Mouse (Mus musculus) liver, embryonic 16.5 days (tissue): ENCODE measurements at regions not wholly inside any gene's neighbourhood (a gene's known extent, or its start where the extent isn't known, plus 50 kb on each side); places are given as distances from the start of the nearest gene placed in this dataset.
"Not testable (repeated sequence)": the region's sequence is repeated elsewhere in the genome, so short reads cannot be mapped to it uniquely, and the experiment has no call there.

Experiments
- ATAC-seq: fragments of 200-750 bp; cut with Nextera tagmentation; 2 replicates; pipeline ENCODE4 v1.8.0; 2017; ENCODE audit warnings: low read depth, mild to moderate bottlenecking, moderate number of reproducible peaks, moderate library complexity
- H3K27ac ChIP-seq: fragments of 300-500 bp; sonication (generic); 2 replicates; pipeline ENCODE4 v1.5.1; 2014; ENCODE audit warnings: mild to moderate bottlenecking, low read length
- H3K27me3 ChIP-seq: fragments of 300-500 bp; sonication (generic); 2 replicates; pipeline ENCODE4 v1.6.1; 2014; ENCODE audit warnings: low read depth, low read length, mixed read lengths; ENCODE audit not compliant: control insufficient read depth, insufficient read depth
- H3K36me3 ChIP-seq: fragments of 300-500 bp; sonication (generic); 2 replicates; pipeline ENCODE4 v1.6.1; 2014; ENCODE audit warnings: mild to moderate bottlenecking; ENCODE audit not compliant: control insufficient read depth, insufficient read depth
- H3K4me1 ChIP-seq: fragments of 300-500 bp; sonication (generic); 2 replicates; pipeline ENCODE4 v1.6.1; 2014; ENCODE audit warnings: low read depth, low read length, mixed read lengths; ENCODE audit not compliant: control insufficient read depth
- H3K4me2 ChIP-seq: fragments of 300-500 bp; sonication (generic); 2 replicates; pipeline ENCODE4 v1.6.1; 2014; ENCODE audit warnings: low read depth, low read length, mixed read lengths
- H3K4me3 ChIP-seq: fragments of 300-500 bp; sonication (generic); 2 replicates; pipeline ENCODE4 v1.5.1; 2014; ENCODE audit warnings: low read depth, mild to moderate bottlenecking, low read length
- H3K9ac ChIP-seq: fragments of 300-500 bp; sonication (generic); 2 replicates; pipeline ENCODE4 v1.6.1; 2014; ENCODE audit warnings: low read depth, low read length
- H3K9me3 ChIP-seq: fragments of 300-500 bp; sonication (generic); replicated peaks from 2 replicates; pipeline ENCODE4 v1.6.1; 2016; ENCODE audit warnings: low read length; ENCODE audit not compliant: control insufficient read depth
- WGBS: fragments of 180-500 bp; shearing (Covaris S2); extraction: QIAGEN DNeasy Blood & Tissue Kit; methylation state at CpG from one replicate; pipeline ENCODE4 v1.1.7; 2014; ENCODE audit not compliant: insufficient replicate concordance; 5-methylcytosine and 5-hydroxymethylcytosine counted together

DNA sequence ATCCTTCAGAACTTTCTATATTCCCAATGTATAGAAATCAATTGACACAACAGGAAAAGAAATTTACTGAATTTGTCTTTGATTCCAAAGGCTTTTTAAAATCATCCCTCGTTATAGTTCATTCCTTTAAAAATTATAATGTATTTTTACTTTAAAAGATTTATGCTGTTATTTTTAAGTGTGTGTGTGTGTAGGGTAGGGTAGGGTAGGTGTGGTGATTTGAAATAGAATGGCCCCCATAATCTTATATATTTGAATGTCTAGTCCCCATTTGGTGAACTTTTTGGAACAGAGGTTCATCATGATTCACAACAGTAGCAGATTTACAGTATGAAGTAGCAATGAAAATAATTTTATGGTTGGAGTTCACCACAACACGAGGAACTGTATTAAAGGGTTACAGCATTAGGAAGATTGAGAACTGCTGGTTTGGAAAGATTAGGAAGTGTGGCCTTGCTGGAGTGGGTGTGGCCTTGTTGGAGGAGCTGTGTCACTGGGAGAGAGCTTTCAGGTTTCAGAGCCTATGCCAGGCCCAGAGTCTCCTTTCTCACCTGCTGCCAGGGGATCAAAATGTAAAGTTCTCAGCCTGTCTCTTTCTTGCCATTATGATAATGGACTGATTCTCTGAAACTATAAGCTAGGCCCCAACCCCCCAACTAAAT, 88.7 kb upstream of the Immp2l start:
- 50% methylated on average over 2 of the region's 2 CpGs for WGBS
- no peaks in the 10 kb centered on the region for H3K27me3 ChIP-seq
- H3K4me2 ChIP-seq = peak overlapping the region; percentile 56
- H3K9ac ChIP-seq = peak overlapping the region; percentile 58
- no peaks in the 10 kb centered on the region for H3K36me3 ChIP-seq
- H3K9me3 ChIP-seq = no peaks in the 10 kb centered on the region
- no peak overlapping the region for H3K4me3 ChIP-seq
- H3K4me1 ChIP-seq = peaks cover 11% of the 10 kb centered on the region
- peak; percentile 99 for ATAC-seq
- H3K27ac ChIP-seq = peak overlapping the region; percentile 90

DNA sequence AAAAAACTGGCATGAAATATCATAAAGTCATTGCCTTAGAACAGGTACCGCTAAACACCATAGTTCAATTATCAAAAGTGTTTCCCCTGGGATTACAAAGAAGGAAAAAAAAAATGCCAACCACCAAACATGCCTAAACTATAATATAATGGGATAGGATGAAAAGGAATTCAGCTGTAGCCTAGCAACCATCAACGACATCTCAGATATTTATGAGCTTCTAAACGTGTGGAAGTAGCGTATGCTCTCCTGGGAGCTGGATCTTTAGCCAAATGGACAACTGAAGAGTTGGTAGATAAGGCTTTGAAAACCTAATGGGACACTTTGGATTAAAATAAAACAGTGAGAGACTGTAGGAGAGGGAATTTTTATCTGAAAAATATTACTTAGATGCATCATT, 86.9 kb upstream of the Immp2l start:
- 80% methylated on average over 4 of the region's 4 CpGs for WGBS
- H3K4me1 ChIP-seq = peaks cover 11% of the 10 kb centered on the region
- no peaks in the 10 kb centered on the region for H3K9me3 ChIP-seq
- H3K9ac ChIP-seq = no peak overlapping the region
- H3K4me2 ChIP-seq = no peak overlapping the region
- no peak overlapping the region for H3K27ac ChIP-seq
- H3K4me3 ChIP-seq = no peak overlapping the region
- H3K36me3 ChIP-seq = no peaks in the 10 kb centered on the region
- no peak for ATAC-seq
- H3K27me3 ChIP-seq = no peaks in the 10 kb centered on the region

GRCm38 (mm10) chr12:40946888-40947287, 77.0 kb upstream of the Immp2l start:
- no peak overlapping the region for H3K9ac ChIP-seq
- H3K27ac ChIP-seq = peak overlapping the region; percentile 40; the same call in 1 of the 2 replicates
- no peaks in the 10 kb centered on the region for H3K36me3 ChIP-seq
- H3K4me3 ChIP-seq = no peak overlapping the region
- WGBS = 54% methylated on average over 6 of the region's 6 CpGs
- ATAC-seq = peak; percentile 64
- H3K9me3 ChIP-seq = no peaks in the 10 kb centered on the region
- H3K27me3 ChIP-seq = no peaks in the 10 kb centered on the region
- H3K4me1 ChIP-seq = peaks cover 26% of the 10 kb centered on the region
- no peak overlapping the region for H3K4me2 ChIP-seq

DNA sequence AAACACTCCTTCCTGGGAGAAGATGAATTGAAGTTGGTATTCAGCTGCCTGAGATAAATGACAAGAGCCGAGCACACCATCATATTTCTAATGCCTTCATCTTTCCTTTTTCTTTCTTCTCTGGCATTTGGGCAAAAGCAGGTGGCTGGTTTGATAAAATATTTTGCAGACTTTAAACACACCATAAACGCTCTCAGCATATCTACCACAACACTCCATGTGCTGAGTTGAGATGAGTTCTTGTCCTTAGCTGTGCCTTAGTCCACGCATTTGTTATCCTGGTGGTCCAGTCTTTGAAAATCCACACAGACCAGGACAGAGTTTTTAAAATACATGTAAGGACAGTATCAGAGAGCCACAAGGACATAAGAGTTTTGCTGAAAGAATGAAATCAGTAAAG, 74.3 kb upstream of the Immp2l start:
- Histone ChIP-seq H3K9ac (no peak overlapping the region), H3K27ac (peak overlapping the region; percentile 63), H3K4me2 (no peak overlapping the region), H3K9me3 (no peaks in the 10 kb centered on the region), H3K4me1 (peaks cover 26% of the 10 kb centered on the region), H3K27me3 (no peaks in the 10 kb centered on the region), H3K36me3 (no peaks in the 10 kb centered on the region), H3K4me3 (no peak overlapping the region)
- ATAC-seq = peak; percentile 70
- 28% methylated on average over 3 of the region's 3 CpGs for WGBS

DNA sequence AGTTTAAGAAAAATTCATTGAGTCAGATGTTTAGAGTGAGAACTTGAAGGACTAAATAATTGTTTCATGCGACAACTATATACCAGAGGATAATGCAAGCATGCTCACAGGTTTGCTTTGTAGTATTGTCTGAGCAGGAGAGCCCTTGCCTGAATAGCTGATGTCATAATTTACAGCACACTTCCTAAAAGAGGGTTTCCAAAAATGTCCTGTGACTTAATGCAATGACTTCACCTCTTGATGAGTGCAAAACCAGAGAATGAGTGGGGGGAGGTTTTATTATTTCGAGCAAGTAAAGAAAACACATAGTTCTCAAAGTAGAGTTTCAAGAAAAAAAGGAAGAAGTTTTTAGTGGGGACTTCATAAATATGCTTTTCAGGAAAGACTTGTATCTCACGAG, 65.4 kb upstream of the Immp2l start:
- H3K9ac ChIP-seq = no peak overlapping the region
- H3K9me3 ChIP-seq = no peaks in the 10 kb centered on the region
- H3K27me3 ChIP-seq = no peaks in the 10 kb centered on the region
- no peaks in the 10 kb centered on the region for H3K36me3 ChIP-seq
- no peak overlapping the region for H3K27ac ChIP-seq
- no peaks in the 10 kb centered on the region for H3K4me1 ChIP-seq
- WGBS = 50% methylated on average over 3 of the region's 3 CpGs
- no peak overlapping the region for H3K4me3 ChIP-seq
- ATAC-seq = no peak
- H3K4me2 ChIP-seq = no peak overlapping the region

- Histone ChIP-seq H3K9ac (no peak overlapping the region), H3K27me3 (no peaks in the 10 kb centered on the region), H3K27ac (no peak overlapping the region), H3K36me3 (no peaks in the 10 kb centered on the region), H3K4me2 (no peak overlapping the region), H3K9me3 (no peaks in the 10 kb centered on the region), H3K4me3 (no peak overlapping the region), H3K4me1 (peaks cover 15% of the 10 kb centered on the region)
- 65% methylated on average over 2 of the region's 2 CpGs for WGBS
- ATAC-seq = no peak
These were observed 58.9 kb upstream of the Immp2l start for GRCm38 (mm10) chr12:40964996-40965395.

- H3K36me3 ChIP-seq = no peaks in the 10 kb centered on the region
- ATAC-seq = no peak
- no peak overlapping the region for H3K9ac ChIP-seq
- WGBS = 70% methylated on average over 2 of the region's 2 CpGs
- H3K4me3 ChIP-seq = no peak overlapping the region
- no peaks in the 10 kb centered on the region for H3K9me3 ChIP-seq
- peak overlapping the region; percentile 41; the same call in 1 of the 2 replicates for H3K4me2 ChIP-seq
- peak overlapping the region; percentile 80 for H3K27ac ChIP-seq
- peaks cover 15% of the 10 kb centered on the region for H3K4me1 ChIP-seq
- no peaks in the 10 kb centered on the region for H3K27me3 ChIP-seq
These were observed 57.6 kb upstream of the Immp2l start for GRCm38 (mm10) chr12:40966308-40966707.

DNA sequence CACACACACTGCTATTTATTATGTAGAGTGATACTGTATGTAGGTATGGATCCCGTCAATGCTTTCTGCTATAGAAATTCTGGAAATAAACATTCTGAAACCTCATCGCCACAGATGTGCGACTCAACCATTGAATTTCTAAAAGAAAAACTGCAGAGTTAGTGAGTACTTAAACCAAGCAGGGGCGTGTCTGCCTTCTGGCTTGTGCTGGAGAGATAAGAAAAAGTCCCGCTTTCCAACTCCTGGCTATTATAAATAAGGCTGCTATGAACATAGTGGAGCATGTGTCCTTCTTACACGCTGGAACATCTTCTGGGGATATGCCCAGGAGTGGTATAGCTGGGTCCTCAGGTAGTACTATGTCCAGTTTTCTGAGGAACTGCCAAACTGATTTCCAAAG, 57.2 kb upstream of the Immp2l start:
- not testable (repeated sequence) for H3K36me3 ChIP-seq, H3K27me3 ChIP-seq, H3K9me3 ChIP-seq, H3K4me3 ChIP-seq, H3K9ac ChIP-seq
- peaks cover 15% of the 10 kb centered on the region for H3K4me1 ChIP-seq
- 29% methylated on average over 6 of the region's 6 CpGs for WGBS
- peak overlapping the region; percentile 41 for H3K4me2 ChIP-seq
- peak; percentile 96 for ATAC-seq
- H3K27ac ChIP-seq = peak overlapping the region; percentile 85

- Histone ChIP-seq H3K36me3 (no peaks in the 10 kb centered on the region), H3K4me2 (no peak overlapping the region), H3K9ac (no peak overlapping the region), H3K4me1 (peaks cover 6% of the 10 kb centered on the region; the same call in 1 of the 2 replicates), H3K4me3 (no peak overlapping the region), H3K9me3 (no peaks in the 10 kb centered on the region), H3K27me3 (no peaks in the 10 kb centered on the region), H3K27ac (no peak overlapping the region)
- ATAC-seq = no peak
- WGBS = 63% methylated on average over 3 of the region's 3 CpGs
These were observed 51.0 kb upstream of the Immp2l start for GRCm38 (mm10) chr12:40972844-40973243.
